Mouse (Mus musculus) layer of hippocampus, adult 11-12 months (tissue): ENCODE results near the gene Ostm1.

Experiments used
- DNase-seq: peaks from one replicate; pipeline ENCODE4 v3.0.0; 2022; ENCODE audit warnings: low spot score

Gene Ostm1

GRCm38 (mm10) chr10:42582566-42583110 is 984 bp upstream of the Ostm1 start:
- no peak for DNase-seq

DNA sequence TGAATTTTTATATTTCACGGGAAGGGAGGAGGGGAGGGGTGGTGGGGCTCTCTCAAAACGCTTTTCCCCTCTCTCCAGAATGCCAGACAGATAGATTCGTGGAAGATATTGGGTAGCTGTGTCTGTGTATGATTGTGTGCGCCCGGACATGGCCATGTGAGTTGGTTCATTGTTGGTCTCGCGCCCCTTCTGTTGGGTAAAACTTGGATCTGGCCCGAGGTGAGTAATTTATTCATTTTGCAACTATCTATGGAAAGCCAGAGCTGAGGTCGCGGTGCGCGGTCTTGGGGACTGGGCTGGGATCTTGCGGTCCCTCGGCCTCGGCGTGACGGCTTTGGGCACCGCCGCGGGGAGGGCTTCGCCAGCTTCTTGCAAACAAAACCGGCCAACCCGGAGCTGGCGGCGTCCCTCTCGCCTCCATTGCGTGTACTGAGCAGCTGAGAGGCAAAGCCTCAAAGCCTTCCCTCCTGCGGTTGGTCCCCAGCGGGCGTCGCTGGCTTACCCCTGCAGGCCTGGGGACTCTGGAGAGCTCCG is 347 bp downstream of the Ostm1 start:
- no peak for DNase-seq

DNA sequence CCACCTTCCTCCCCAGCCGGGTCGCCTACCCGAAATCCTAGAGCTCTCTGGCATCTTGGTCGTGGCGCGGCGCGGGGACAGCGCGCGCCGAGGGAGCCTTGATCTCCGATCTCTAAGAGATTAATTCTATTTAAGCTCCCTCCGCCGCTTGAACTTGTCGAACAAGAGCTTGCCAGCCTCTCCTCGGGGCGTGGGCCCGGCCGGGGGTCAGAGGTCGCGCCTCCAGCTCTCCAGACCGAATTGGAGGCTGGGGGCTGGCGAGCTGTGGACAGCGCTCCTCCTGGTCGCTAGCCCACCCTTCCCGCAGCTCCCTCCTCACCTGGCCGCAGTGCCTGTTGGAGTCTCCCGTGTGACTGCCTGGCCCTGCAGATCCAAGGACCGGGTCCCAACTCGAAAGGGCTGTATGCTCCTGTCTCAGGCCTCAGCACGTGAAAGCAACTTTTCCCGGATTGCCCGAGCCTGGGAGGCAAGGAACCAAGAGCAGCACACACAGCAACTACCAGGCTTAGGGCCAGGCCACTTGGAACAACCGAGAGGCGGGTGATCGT is 888 bp downstream of the Ostm1 start:
- no peak for DNase-seq

GRCm38 (mm10) chr10:42585156-42585555 is 1.5 kb downstream of the Ostm1 start:
- no peak for DNase-seq

DNA sequence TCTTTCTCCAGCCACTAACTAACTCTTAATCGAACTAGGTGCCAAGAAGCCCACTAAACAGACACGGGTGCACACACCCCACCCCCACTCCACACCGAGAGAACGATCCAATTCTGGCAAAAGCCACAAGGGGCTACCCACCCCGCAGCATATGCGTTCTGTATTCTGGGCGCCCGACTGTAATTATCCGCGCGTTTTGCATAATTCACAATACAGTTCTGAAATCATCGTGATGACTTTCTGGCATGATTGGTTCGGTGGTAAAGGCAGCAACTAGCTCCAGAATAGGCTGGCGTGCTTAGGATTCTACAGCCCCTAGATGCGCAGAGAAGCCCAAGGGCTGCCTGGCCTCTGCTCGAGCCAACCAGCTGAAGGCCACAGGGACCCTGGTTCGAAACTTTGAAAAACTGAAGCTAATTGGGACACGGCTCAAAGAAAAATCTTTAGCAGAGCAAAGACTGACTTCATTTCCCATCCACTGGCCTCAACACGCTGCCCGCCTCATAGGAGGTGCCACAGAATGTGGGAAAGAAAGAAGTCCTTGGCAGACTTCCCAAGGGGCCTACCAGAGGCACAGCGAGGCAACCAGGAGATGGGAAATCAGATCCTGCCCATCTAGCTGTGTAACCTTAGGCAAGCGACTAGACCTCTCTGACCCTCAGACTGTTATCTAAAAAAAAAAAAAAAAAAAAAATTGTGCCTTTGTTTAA is 2.1 kb downstream of the Ostm1 start:
- DNase-seq = no peak

GRCm38 (mm10) chr10:42587961-42588750 is 4.5 kb downstream of the Ostm1 start:
- DNase-seq = no peak

GRCm38 (mm10) chr10:42589505-42589904 is 5.9 kb downstream of the Ostm1 start:
- no peak for DNase-seq

DNA sequence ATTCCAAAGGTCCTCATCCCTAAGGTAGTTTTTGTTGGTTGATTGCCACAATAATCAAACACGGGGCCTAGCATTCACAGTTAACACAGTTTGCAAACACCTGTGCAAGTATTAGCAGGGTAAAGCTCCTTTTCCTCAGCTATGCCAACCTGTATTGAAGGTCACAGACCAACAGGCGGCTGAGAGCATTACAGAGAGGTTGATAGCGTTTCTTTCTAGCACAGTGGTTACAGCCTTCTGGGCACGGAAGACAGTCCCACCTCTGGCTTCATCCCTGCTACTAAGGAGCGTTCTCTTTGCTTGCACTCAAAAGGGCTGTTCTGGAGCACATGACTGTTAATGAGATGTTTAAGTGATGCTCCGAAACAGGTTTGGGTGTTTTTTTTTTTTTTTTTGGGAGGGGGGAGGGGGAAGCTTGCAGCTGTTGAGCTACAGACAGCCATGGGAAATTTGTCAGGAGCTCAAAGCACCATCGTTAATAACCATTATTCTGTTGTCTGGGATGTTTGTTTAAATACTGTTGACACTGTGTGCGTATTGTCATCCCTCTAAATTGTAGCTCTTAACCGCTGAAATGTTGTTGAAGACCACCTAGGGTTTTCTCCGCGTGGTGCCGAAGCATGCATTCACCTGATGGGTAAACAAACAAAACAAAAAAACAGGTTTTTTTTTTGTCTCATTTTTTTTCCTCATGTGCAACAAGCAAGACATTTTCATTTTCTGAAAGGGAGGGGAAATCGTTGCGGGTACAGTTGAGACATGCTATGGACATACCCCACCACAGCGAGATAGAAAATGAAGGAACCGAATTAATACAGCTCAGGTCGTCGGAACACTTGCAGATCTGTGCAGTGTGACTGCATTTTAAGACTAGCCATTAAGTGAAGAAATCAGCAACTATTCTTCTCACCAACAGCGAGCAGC is 6.9 kb downstream of the Ostm1 start:
- no peak for DNase-seq

GRCm38 (mm10) chr10:42591185-42591992 is 7.8 kb downstream of the Ostm1 start:
- DNase-seq = no peak

- DNase-seq = no peak
Measured at GRCm38 (mm10) chr10:42591993-42592686, 8.5 kb downstream of the Ostm1 start.

GRCm38 (mm10) chr10:42593201-42593600 is 9.6 kb downstream of the Ostm1 start:
- no peak for DNase-seq

GRCm38 (mm10) chr10:42598615-42599014 is 15.0 kb downstream of the Ostm1 start:
- DNase-seq = no peak

- no peak for DNase-seq
Measured at GRCm38 (mm10) chr10:42601556-42601955, 17.9 kb downstream of the Ostm1 start.

GRCm38 (mm10) chr10:42604874-42605273 is 21.3 kb downstream of the Ostm1 start:
- no peak for DNase-seq

DNA sequence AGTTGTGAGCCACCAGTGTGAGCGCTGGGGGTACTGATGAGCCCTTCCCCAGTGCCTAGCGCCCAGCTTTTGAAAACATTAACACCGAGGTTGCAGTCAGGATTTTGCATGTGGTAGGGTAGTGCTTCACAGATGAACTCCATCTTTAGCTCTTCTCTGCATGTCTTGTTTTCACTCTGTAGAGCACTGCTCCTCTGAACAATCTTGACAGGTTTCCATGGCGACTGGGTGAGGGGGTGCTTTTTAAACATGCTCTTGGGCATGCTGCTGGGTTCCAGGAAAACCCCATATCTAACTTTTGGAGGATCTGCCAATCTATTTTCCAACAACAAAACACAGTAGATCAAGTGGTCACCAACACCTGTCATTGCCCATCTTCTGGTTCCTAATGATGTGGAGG is 23.1 kb downstream of the Ostm1 start:
- DNase-seq = no peak

DNA sequence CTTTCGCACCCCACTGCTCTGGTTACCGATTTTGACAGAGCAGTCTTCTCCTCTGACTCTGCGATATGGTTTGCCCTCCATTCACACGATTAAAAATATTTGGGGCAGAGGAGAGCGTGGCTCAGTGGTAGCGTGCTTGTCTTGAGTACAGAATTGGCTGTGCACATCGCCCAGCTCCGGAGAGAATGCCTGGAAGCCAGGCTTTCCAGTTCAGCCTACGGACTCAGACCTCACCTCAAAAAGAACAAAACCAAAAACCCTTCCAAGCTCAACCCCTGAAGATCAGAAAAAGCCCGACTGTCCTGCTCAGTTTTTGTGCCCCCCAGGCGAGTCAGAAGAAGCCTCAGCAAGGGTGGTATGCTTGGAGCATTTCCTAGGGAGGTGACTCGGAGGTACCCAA is 29.5 kb downstream of the Ostm1 start:
- DNase-seq = no peak

DNA sequence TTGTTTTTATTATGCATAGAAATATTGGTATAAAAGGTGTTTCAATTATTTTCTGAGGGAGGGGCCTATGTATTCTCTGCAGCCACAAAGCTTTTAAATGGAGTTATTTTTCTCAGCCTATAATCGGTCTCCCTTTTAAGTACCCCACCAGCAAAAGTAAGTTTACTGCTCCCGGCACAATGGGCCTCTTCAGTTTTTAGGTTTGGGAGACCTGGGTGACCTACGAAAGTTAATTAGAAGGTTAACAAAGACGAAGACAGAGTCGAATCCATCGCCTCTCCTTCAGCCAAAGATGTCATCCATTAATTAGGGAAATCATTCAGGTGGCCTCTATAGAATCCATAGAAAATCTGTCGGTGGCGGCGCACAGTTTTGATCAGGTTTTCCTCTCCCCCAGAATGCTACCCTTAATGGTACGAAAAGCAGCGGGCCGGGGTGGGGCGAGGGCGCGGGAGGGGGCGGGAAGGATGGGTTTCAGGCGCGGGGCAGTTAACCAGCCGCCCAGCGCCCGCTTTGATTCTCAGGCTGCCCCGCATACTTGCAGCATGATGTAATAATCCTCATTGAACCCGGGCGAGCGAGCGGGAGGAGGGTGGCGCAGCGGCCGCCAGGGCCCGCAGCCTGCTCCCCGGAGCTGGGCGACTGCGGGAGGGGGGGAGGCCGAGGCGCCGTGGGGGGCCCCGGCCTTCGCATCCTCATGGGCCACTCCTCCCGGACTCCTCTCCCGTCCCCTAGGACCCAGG is 30.2 kb downstream of the Ostm1 start:
- no peak for DNase-seq

DNA sequence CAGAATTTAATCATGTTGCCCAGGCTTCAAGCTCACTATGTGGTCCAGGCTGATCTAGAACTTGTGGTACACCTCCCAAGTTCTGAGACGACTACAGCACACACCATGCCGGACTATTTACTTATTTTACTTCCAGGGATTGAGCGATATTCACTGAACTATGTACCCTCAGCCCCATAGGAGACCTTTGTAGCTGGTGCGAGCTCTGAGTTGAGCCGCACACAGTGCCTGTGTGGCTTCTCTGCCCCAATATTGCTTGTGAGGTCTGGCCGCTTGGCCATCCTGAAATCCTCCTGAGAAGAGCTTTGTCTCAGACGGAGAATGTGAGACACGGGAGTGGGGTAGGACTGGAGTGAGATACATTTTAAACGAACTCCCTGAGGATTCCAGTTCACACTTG is 31.1 kb downstream of the Ostm1 start:
- DNase-seq = no peak

DNA sequence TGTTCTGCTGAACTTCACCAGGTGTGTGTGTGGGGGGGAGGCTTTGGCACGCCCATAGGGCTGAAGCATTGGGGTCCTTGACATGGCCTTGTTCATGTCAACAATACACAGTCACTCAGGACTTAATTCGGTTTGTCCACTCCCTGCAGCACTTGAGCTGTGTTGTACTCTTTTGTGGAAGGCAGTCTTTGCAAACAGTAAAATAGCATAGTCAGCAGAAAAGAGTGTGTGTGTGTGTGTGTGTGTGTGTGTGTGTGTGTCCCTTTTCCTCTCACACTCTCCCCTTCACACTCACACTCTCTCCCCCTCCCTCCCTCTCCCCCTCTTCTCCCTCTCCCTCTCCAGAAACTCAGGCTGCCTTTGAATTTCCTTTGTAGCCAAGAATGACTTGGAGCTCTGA is 34.7 kb downstream of the Ostm1 start:
- DNase-seq = no peak
